Mouse (Mus musculus) MEL (cell line): ENCODE data around the gene Mdfi.
A peak's percentile ranks its signal among the peaks of the same experiment; 100 is the strongest.

Source experiments
- CHD2 ChIP-seq: IDR thresholded peaks from 2 replicates; pipeline ENCODE4 v1.6.1; 2011; ENCODE audit warnings: low read length, improper control_type of control experiment
- CTCF ChIP-seq, 3 experiments: IDR thresholded peaks in 2 of 3; conservative IDR thresholded peaks in 1 of 3; 2 replicates each; pipeline ENCODE4 v1.5.1; 2011 to 2012; ENCODE audit warnings: low read length in 3 of 3, low read depth in 2 of 3, mild to moderate bottlenecking in 2 of 3, improper control_type of control experiment in 1 of 3, inconsistent platforms in 1 of 3, mixed read lengths in 1 of 3, moderate library complexity in 1 of 3; ENCODE audit not compliant: control insufficient read depth in 1 of 3, insufficient read depth in 1 of 3, poor library complexity in 1 of 3, severe bottlenecking in 1 of 3
- MAX ChIP-seq: IDR thresholded peaks from 2 replicates; pipeline ENCODE4 v1.6.1; 2011; ENCODE audit warnings: low read length, improper control_type of control experiment
- POLR2A ChIP-seq, 2 experiments: IDR thresholded peaks; 2 replicates each; pipeline ENCODE4 v1.6.1; 2011 to 2012; ENCODE audit warnings: low read length in 2 of 2, mild to moderate bottlenecking in 2 of 2, control low read depth in 1 of 2, improper control_type of control experiment in 1 of 2, low read depth in 1 of 2, moderate library complexity in 1 of 2; ENCODE audit not compliant: control insufficient read depth in 1 of 2, insufficient read depth in 1 of 2, poor library complexity in 1 of 2
- POLR2AphosphoS2 ChIP-seq: IDR thresholded peaks from 2 replicates; pipeline ENCODE4 v1.6.1; 2011; ENCODE audit warnings: low read length, improper control_type of control experiment
- ZC3H11A ChIP-seq: IDR thresholded peaks from 2 replicates; pipeline ENCODE4 v1.6.1; 2012; ENCODE audit warnings: low read depth, mild to moderate bottlenecking, inconsistent platforms, low read length, improper control_type of control experiment

DNA sequence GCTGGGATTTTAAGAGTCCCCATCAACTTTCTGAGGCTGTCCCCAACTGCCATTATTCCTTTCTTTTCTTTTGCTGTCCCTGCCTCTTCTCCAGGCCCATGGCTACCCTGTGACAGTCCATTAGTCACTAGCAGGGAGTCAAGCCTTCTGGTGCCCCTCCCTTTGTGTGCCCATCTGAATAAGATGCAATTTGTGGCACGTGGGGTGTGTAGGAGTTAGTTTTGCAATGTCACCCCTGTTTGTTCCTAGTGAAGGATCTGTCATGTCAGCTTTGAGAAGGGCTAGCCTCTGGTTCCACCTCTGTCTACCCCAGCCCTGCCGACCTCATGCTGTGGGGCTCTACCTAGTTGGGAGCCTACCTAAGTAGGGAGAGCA, 67.4 kb downstream of the Mdfi start:
- TF ChIP-seq CTCF (IDR thresholded peaks at IDR 0.05 in 2 of 3, conservative IDR thresholded peaks at IDR 0.05 in 1 of 3; ENCODE audit: control insufficient read depth in 1 of 3, insufficient read depth in 1 of 3, low read depth in 2 of 3, low read length in 3 of 3, poor library complexity in 1 of 3, severe bottlenecking in 1 of 3) = no peak
- no peak for TF ChIP-seq CHD2
- TF ChIP-seq POLR2A (IDR thresholded peaks at IDR 0.05; ENCODE audit: control insufficient read depth in 1 of 2, insufficient read depth in 1 of 2, low read depth in 1 of 2, low read length in 2 of 2, poor library complexity in 1 of 2) = no peak
- TF ChIP-seq MAX = peak; percentile 17; the same call in 1 of the 2 replicates
- no peak for TF ChIP-seq ZC3H11A
- no peak for TF ChIP-seq POLR2AphosphoS2
